Mouse (Mus musculus) liver, embryonic 14.5 days (tissue): ENCODE measurements at regions not wholly inside any gene's neighbourhood (a gene's known extent, or its start where the extent isn't known, plus 50 kb on each side); places are given as distances from the start of the nearest gene placed in this dataset.

Source experiments
- ATAC-seq: fragments of 200-750 bp; cut with Nextera tagmentation; 2 replicates; pipeline ENCODE4 v1.8.0; 2017; ENCODE audit warnings: moderate number of reproducible peaks, mild to moderate bottlenecking, moderate library complexity; ENCODE audit not compliant: insufficient read depth
- DNase-seq, 3 experiments: peaks; one replicate each; pipeline ENCODE4 v3.0.0-alpha.2; 2012 to 2013; ENCODE audit warnings: low read depth in 3 of 3, low spot score in 3 of 3
- H3K27ac ChIP-seq: fragments of 300-500 bp; sonication (generic); 2 replicates; pipeline ENCODE4 v1.5.1; 2014; ENCODE audit warnings: moderate library complexity, mild to moderate bottlenecking, control low read depth, inconsistent platforms
- H3K27me3 ChIP-seq: fragments of 300-500 bp; sonication (generic); 2 replicates; pipeline ENCODE4 v1.6.1; 2014; ENCODE audit warnings: mild to moderate bottlenecking, low read length, moderate library complexity; ENCODE audit not compliant: control insufficient read depth, insufficient read depth
- H3K36me3 ChIP-seq: fragments of 300-500 bp; sonication (generic); replicated peaks from 2 replicates; pipeline ENCODE4 v1.6.1; 2014; ENCODE audit warnings: low read depth; ENCODE audit not compliant: control insufficient read depth, insufficient read depth
- H3K4me1 ChIP-seq, 2 experiments: fragments of 200-500 bp in 1 of 2; fragments of 300-500 bp in 1 of 2; sonication (generic) in 1 of 2; replicated peaks; 2 replicates each; pipeline ENCODE4 v1.6.1; 2012 to 2014; ENCODE audit warnings: antibody characterized with exemption in 1 of 2, inconsistent platforms in 1 of 2, low read length in 1 of 2; ENCODE audit not compliant: control insufficient read depth in 2 of 2, insufficient read depth in 2 of 2
- H3K4me2 ChIP-seq: fragments of 300-500 bp; sonication (generic); 2 replicates; pipeline ENCODE4 v1.6.1; 2014; ENCODE audit warnings: low read depth, mild to moderate bottlenecking, control low read depth, moderate library complexity
- H3K4me3 ChIP-seq, 2 experiments: fragments of 200-500 bp in 1 of 2; fragments of 300-500 bp in 1 of 2; sonication (generic) in 1 of 2; 2 replicates each; pipeline ENCODE4 v1.5.1; 2012 to 2014; ENCODE audit warnings: low read depth in 2 of 2, low read length in 2 of 2, mild to moderate bottlenecking in 2 of 2, control low read depth in 1 of 2, inconsistent platforms in 1 of 2, moderate library complexity in 1 of 2; ENCODE audit not compliant: insufficient read depth in 1 of 2
- H3K9ac ChIP-seq: fragments of 300-500 bp; sonication (generic); replicated peaks from 2 replicates; pipeline ENCODE4 v1.6.1; 2014; ENCODE audit warnings: mild to moderate bottlenecking, control low read depth, moderate library complexity
- H3K9me3 ChIP-seq: fragments of 300-500 bp; sonication (generic); 2 replicates; pipeline ENCODE4 v1.6.1; 2016; ENCODE audit warnings: low read length, mixed read lengths; ENCODE audit not compliant: control insufficient read depth
- CTCF ChIP-seq: IDR thresholded peaks from 2 replicates; pipeline ENCODE4 v1.5.1; 2016; ENCODE audit warnings: antibody characterized with exemption, low read depth, control low read depth
- EP300 ChIP-seq: IDR thresholded peaks from 2 replicates; pipeline ENCODE4 v1.6.1; 2016; ENCODE audit warnings: antibody characterized with exemption, low read depth
- WGBS: fragments of 180-500 bp; shearing (Covaris S2); extraction: QIAGEN DNeasy Blood & Tissue Kit; methylation state at CpG from one replicate; pipeline ENCODE4 v1.1.7; 2014; ENCODE audit not compliant: insufficient replicate concordance; 5-methylcytosine and 5-hydroxymethylcytosine counted together

DNA sequence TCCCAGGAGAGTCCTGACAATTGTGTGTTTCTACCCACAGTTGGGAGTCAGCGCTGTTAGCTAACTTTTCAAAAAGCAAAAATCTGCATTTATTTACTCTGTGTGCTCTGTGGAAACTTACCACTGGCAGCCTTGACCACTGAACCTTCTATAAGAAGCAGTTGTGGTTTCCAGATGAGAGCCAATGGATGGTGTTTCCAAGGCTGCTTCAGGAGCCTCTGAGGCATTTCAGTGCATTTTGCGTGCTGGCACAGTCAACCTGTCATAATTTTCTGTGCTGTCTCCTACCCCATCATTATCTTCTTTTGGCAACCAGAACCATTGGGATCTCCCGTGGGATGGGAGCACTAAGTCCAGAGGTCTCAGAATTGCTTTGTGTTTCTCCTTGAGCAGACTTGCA, 60.3 kb downstream of the 4930544G11Rik start:
- Histone ChIP-seq H3K36me3 (no peaks in the 10 kb centered on the region), H3K27me3 (no peaks in the 10 kb centered on the region), H3K4me1 (no peaks in the 10 kb centered on the region), H3K27ac (no peak overlapping the region), H3K4me2 (no peak overlapping the region), H3K9me3 (no peaks in the 10 kb centered on the region), H3K9ac (no peak overlapping the region), H3K4me3 (no peak overlapping the region)
- no peak for DNase-seq
- TF ChIP-seq EP300, result no peak
- TF ChIP-seq CTCF, result no peak
- 69% methylated on average over 3 of the region's 3 CpGs for WGBS
- ATAC-seq, result no peak

DNA sequence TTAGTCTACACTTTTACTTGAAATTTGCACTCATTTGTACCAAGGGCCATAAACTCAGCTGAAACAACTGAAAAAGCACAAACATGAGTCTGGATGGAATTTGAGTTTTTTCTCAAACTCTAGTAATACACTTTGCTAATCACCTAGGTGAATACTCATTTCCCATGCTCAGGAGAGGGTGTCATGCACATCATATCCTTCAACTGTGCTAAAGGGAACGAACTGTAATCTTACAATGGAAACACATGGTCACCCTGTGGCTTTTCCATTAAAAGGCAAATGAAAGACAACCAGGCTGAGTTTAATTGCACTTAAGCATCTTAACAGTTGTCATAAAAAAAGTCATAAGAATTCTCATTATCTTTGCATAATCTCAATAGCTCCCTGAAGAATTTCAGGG, 71.1 kb downstream of the 4930544G11Rik start:
- no peak for DNase-seq
- no peak overlapping the region for H3K4me3 ChIP-seq
- 59% methylated on average over 1 of the region's 1 CpGs for WGBS
- H3K4me2 ChIP-seq, result no peak overlapping the region
- H3K27me3 ChIP-seq, result no peaks in the 10 kb centered on the region
- H3K27ac ChIP-seq, result no peak overlapping the region
- no peaks in the 10 kb centered on the region for H3K9me3 ChIP-seq
- no peak overlapping the region for H3K9ac ChIP-seq
- ATAC-seq, result no peak
- H3K4me1 ChIP-seq, result no peaks in the 10 kb centered on the region
- no peaks in the 10 kb centered on the region for H3K36me3 ChIP-seq
- TF ChIP-seq CTCF, result no peak
- TF ChIP-seq EP300, result no peak

DNA sequence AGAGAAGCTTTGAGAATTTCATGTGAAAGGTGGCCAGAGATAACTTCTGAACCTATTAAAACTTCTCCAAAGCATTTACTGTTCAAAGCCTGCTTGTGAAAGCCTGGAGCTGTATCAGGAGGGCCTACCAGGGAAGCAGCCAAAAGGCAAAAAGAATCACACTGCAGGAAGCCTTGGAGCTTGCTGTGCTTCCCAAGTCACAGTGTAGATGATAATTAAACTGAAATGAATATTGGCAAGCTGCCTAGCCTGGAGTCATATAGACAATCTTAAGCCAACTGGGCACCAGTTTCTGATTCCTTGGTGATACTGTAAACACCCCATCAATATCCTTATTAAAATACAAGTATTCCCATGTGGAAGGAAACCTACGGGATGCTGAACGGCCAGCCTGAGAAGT, 84.4 kb downstream of the 4930544G11Rik start:
- H3K4me1 ChIP-seq, result no peaks in the 10 kb centered on the region
- H3K36me3 ChIP-seq, result no peaks in the 10 kb centered on the region
- no peaks in the 10 kb centered on the region for H3K9me3 ChIP-seq
- no peaks in the 10 kb centered on the region for H3K27me3 ChIP-seq
- H3K4me2 ChIP-seq, result no peak overlapping the region
- TF ChIP-seq CTCF (no peak), EP300 (no peak)
- no peak overlapping the region for H3K9ac ChIP-seq
- WGBS, result 66% methylated on average over 2 of the region's 2 CpGs
- H3K27ac ChIP-seq, result no peak overlapping the region
- ATAC-seq (no peak), DNase-seq (no peak)
- H3K4me3 ChIP-seq, result no peak overlapping the region

DNA sequence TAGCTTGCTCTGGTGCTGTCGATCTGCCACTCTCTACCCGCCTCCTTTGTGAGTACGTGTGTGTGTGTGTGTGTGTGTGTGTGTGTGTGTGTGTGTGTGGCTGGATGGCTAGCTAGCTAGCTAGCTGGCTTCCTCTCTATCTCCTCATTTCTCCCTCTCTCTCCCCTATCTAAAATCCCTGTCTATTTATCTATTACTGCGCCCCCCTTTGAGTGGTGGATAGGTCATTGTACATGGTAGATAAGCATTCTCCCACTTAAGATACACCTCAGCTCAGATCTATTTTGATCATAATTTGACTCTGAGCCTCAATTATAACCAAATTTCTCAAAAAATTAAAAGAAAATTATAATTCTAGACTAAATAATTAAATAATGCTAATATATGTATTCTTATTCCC, 99.4 kb downstream of the 4930544G11Rik start:
- peak; percentile 50 for ATAC-seq

DNA sequence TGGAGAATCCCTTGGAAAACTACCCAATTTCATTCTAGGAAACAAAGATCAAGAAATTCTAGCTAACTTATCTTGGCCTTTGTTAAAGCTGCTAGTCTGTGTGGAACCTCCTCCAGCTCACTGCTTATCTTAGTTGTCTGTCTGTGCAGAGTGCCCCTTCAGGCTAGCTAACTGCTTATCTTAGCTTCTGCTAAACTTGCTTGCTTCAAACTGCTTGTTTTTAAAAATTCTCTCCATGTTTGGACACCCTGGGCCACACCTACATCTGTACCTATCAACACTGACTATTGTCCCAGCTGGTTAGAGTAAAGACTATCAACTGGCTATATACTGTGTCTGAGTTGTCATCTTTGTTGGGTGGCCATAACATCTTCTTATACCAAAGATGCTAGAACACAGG, 100.0 kb downstream of the 4930544G11Rik start:
- peak; percentile 95 for ATAC-seq
- Histone ChIP-seq H3K9me3 (no peaks in the 10 kb centered on the region), H3K9ac (no peak overlapping the region), H3K4me2 (peak overlapping the region; percentile 48), H3K36me3 (no peaks in the 10 kb centered on the region), H3K27me3 (no peaks in the 10 kb centered on the region), H3K4me1 (peaks cover 15 to 17% of the 10 kb centered on the region in 2 experiments), H3K4me3 (no peak overlapping the region), H3K27ac (peak overlapping the region; percentile 79)
- DNase-seq, result peak; percentile 59 to 70 (median 61)
- TF ChIP-seq EP300 (peak; percentile 83), CTCF (no peak)

More for the DNA sequence above, 99.4 kb downstream of the 4930544G11Rik start:
- H3K4me3 ChIP-seq, result no peak overlapping the region
- no peaks in the 10 kb centered on the region for H3K36me3 ChIP-seq
- peak; percentile 33; the same call in 1 of the 2 replicates for TF ChIP-seq EP300
- no peak for TF ChIP-seq CTCF
- peak in 2 of 3 experiments; percentile 2 to 13 for DNase-seq
- peaks cover 15 to 17% of the 10 kb centered on the region in 2 experiments for H3K4me1 ChIP-seq
- H3K27me3 ChIP-seq, result no peaks in the 10 kb centered on the region
- H3K9ac ChIP-seq, result no peak overlapping the region
- H3K27ac ChIP-seq, result peak overlapping the region; percentile 79
- 20% methylated on average over 4 of the region's 4 CpGs for WGBS
- no peaks in the 10 kb centered on the region for H3K9me3 ChIP-seq
- peak overlapping the region; percentile 48 for H3K4me2 ChIP-seq

DNA sequence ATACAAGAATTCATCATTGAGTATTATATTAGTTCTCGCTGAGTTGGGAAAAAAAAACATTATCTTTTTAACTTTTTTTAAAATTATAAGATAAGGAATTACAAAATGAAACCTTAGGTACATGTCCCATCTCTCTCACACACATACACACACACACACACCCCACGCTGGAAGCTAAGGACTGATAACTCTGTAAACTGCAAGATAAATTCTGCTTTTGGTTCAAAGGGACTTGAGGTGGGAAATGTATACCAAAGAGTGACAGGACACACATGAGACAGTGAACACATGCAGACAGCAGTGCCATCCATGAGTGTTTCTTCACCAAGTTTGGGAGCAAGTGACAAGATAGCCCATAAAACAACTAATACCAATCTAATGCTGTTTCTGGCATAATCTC, 100.8 kb downstream of the 4930544G11Rik start:
- ATAC-seq, result peak; percentile 70
- Histone ChIP-seq H3K4me3 (no peak overlapping the region), H3K4me1 (peaks cover 15 to 17% of the 10 kb centered on the region in 2 experiments), H3K27me3 (no peaks in the 10 kb centered on the region), H3K9me3 (no peaks in the 10 kb centered on the region), H3K9ac (no peak overlapping the region), H3K36me3 (no peaks in the 10 kb centered on the region), H3K4me2 (peak overlapping the region; percentile 35; the same call in 1 of the 2 replicates), H3K27ac (peak overlapping the region; percentile 67)
- DNase-seq, result peak; percentile 37 to 46 (median 40)
- TF ChIP-seq EP300 (peak; percentile 79), CTCF (no peak)
- WGBS, result 10% methylated on average over 2 of the region's 2 CpGs
